Mouse (Mus musculus): ENCODE data around the gene Slc10a7.

DNA sequence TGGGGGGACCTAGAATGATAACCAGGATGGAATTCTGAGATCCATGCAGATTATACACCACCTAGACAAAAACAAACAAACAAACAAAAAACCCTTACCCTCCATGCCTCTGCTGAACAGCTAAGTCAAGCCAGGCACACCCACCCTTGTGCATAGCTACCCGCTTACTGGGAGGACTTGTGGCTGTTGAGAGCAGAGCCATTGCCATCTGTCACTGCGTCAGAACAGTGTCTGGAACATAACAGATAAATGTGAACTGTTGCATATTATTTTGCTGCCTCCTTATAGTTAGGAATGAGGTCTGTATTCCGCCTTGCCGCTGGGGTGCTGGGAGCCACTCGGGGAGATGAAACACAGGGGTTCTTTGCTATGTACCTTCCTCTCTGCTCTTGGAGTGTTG is 212.4 kb downstream of the Slc10a7 start:
- TF ChIP-seq POLR2A (IDR thresholded peaks at IDR 0.05; ENCODE audit: low read depth, low read length) = no peak
- no peak for TF ChIP-seq CTCF (IDR thresholded peaks at IDR 0.05; ENCODE audit: extremely low read depth, insufficient read length, insufficient replicate concordance, low read depth, low read length)
